Mouse (Mus musculus): ENCODE results near the gene Lsm7.

DNA sequence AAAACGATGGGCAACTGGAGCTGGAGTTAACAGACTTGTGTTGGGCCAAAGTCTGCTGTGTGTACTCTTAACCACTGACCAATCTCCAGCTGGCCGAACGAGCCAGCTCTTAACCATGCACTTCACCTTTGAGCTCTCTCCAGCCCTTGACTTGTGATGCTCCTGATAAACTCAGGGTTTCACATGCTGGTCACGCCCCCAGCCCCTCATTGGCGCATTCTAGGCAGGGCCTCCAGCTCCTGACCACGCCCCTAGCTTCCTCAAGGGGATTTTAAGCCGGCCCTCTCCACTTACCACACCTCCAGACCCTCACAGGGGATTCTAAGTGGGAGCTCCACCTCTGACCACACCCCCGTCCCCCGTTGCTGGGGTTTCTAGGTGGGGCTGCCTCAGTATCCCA lies 23.9 kb downstream of the Lsm7 start:
- no peak for TF ChIP-seq CTCF (IDR thresholded peaks at IDR 0.05)
- TF ChIP-seq POLR2A (IDR thresholded peaks at IDR 0.05; ENCODE audit: insufficient read depth, low read depth, low read length) = no peak

Data from heart, adult 2 months (tissue).